Mouse (Mus musculus) liver, postnatal 0 days (tissue): ENCODE results near the gene Tepsin.

Experiments used
- CTCF ChIP-seq: sonication (generic); IDR thresholded peaks from 2 replicates; pipeline ENCODE4 v1.5.1; 2016; ENCODE audit warnings: antibody characterized with exemption, low read depth
- EP300 ChIP-seq: IDR thresholded peaks from 2 replicates; pipeline ENCODE4 v1.6.1; 2016; ENCODE audit warnings: antibody characterized with exemption, low read depth, mild to moderate bottlenecking

- no peak for TF ChIP-seq CTCF
- no peak for TF ChIP-seq EP300
Observed at GRCm38 (mm10) chr11:120047531-120048251, 50.8 kb downstream of the Tepsin start.
